Mouse (Mus musculus) MEL (cell line): Measurements from ENCODE around the gene Sgms1.

Experiments used
- CHD2 ChIP-seq: IDR thresholded peaks from 2 replicates; pipeline ENCODE4 v1.6.1; 2011; ENCODE audit warnings: low read length, improper control_type of control experiment
- CTCF ChIP-seq, 3 experiments: IDR thresholded peaks in 2 of 3; conservative IDR thresholded peaks in 1 of 3; 2 replicates each; pipeline ENCODE4 v1.5.1; 2011 to 2012; ENCODE audit warnings: low read length in 3 of 3, low read depth in 2 of 3, mild to moderate bottlenecking in 2 of 3, improper control_type of control experiment in 1 of 3, inconsistent platforms in 1 of 3, mixed read lengths in 1 of 3, moderate library complexity in 1 of 3; ENCODE audit not compliant: control insufficient read depth in 1 of 3, insufficient read depth in 1 of 3, poor library complexity in 1 of 3, severe bottlenecking in 1 of 3
- HCFC1 ChIP-seq: IDR thresholded peaks from 2 replicates; pipeline ENCODE4 v1.6.1; 2012; ENCODE audit warnings: low read depth, mild to moderate bottlenecking, inconsistent platforms, low read length, improper control_type of control experiment, moderate library complexity
- MEF2A ChIP-seq: IDR thresholded peaks from 2 replicates; pipeline ENCODE4 v1.6.1; 2014; ENCODE audit warnings: low read depth, mild to moderate bottlenecking, inconsistent platforms, low read length, improper control_type of control experiment; ENCODE audit not compliant: poor library complexity, insufficient replicate concordance, severe bottlenecking; ENCODE audit errors: extremely low read depth
- POLR2A ChIP-seq, 2 experiments: IDR thresholded peaks; 2 replicates each; pipeline ENCODE4 v1.6.1; 2011 to 2012; ENCODE audit warnings: low read length in 2 of 2, mild to moderate bottlenecking in 2 of 2, control low read depth in 1 of 2, improper control_type of control experiment in 1 of 2, low read depth in 1 of 2, moderate library complexity in 1 of 2; ENCODE audit not compliant: control insufficient read depth in 1 of 2, insufficient read depth in 1 of 2, poor library complexity in 1 of 2
- RCOR1 ChIP-seq: IDR thresholded peaks from 2 replicates; pipeline ENCODE4 v1.6.1; 2012; ENCODE audit warnings: low read depth, mild to moderate bottlenecking, inconsistent platforms, low read length, improper control_type of control experiment
- SIN3A ChIP-seq: IDR thresholded peaks from 2 replicates; pipeline ENCODE4 v1.6.1; 2012; ENCODE audit warnings: low read length, improper control_type of control experiment, inconsistent platforms
- UBTF ChIP-seq: IDR thresholded peaks from 2 replicates; pipeline ENCODE4 v1.6.1; 2012; ENCODE audit warnings: low read depth, mild to moderate bottlenecking, inconsistent platforms, low read length, improper control_type of control experiment, moderate library complexity, borderline replicate concordance; ENCODE audit not compliant: insufficient read depth
- ZC3H11A ChIP-seq: IDR thresholded peaks from 2 replicates; pipeline ENCODE4 v1.6.1; 2012; ENCODE audit warnings: low read depth, mild to moderate bottlenecking, inconsistent platforms, low read length, improper control_type of control experiment
- ZMIZ1 ChIP-seq: IDR thresholded peaks from 2 replicates; pipeline ENCODE4 v1.6.1; 2012; ENCODE audit warnings: low read depth, mild to moderate bottlenecking, inconsistent platforms, low read length, improper control_type of control experiment, moderate library complexity

DNA sequence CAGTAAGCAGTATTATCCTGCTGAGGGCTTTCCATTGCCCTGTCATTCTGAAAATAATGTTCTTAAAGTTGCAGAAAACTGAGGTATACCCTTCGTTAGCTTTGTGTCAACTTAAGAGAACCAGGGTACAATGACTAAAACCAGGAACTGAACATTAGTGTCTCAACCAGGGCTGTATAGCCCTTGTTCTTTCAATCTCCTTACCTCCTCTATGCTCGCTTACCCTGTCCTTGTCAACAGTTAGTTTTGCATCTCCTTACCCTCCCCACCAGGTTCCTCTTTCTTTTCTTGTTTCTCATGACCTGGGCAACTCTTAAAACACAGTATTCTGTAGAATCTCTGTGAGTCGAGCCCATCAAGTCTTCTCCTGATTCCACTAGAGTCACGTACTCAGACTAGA, 206.5 kb downstream of the Sgms1 start:
- TF ChIP-seq RCOR1 (no peak), CHD2 (no peak), ZMIZ1 (no peak), CTCF (IDR thresholded peaks at IDR 0.05 in 2 of 3, conservative IDR thresholded peaks at IDR 0.05 in 1 of 3; ENCODE audit: control insufficient read depth in 1 of 3, insufficient read depth in 1 of 3, low read depth in 2 of 3, low read length in 3 of 3, poor library complexity in 1 of 3, severe bottlenecking in 1 of 3) (no peak), ZC3H11A (no peak), MEF2A (no peak), POLR2A (IDR thresholded peaks at IDR 0.05; ENCODE audit: control insufficient read depth in 1 of 2, insufficient read depth in 1 of 2, low read depth in 1 of 2, low read length in 2 of 2, poor library complexity in 1 of 2) (no peak), UBTF (no peak), HCFC1 (no peak), SIN3A (no peak)
